Mouse (Mus musculus) urinary bladder, adult 2 months (tissue): ENCODE measurements around the gene Gm13697. TPM values are rescaled to one million over a fixed set of nuclear protein-coding genes. Genes with fewer than 3 reads are reported as not detected.
"Not testable (repeated sequence)": the region's sequence is repeated elsewhere in the genome, so short reads cannot be mapped to it uniquely, and the experiment has no call there.

ENCODE experiments used
- DNase-seq: peaks from one replicate; pipeline ENCODE4 v3.0.0; 2022; ENCODE audit warnings: low spot score
- polyA plus RNA-seq: library from polyadenylated mRNA; depleted of rRNA; stranded (reverse); fragments of >200 nt; gene quantifications from 2 replicates; pipeline ENCODE4 v1.2.3, GENCODE M21; 2012; rRNA removed

Gene Gm13697
- polyA plus RNA-seq = 0.03 TPM in 2 replicates

- not testable (repeated sequence) for DNase-seq
These were observed at the start of gene Gm13697 for GRCm38 (mm10) chr2:83984443-83984842. Gm13697 (plus strand) TSS chr2:83984743.

GRCm38 (mm10) chr2:83940931-83941361, 43.6 kb upstream of the Gm13697 start, which contains the start of gene Zswim2:
Zswim2 (minus strand) TSS chr2:83941228.
- DNase-seq = no peak

- DNase-seq = no peak
These were observed 43.2 kb upstream of the Gm13697 start for GRCm38 (mm10) chr2:83941378-83941777.

GRCm38 (mm10) chr2:83941792-83942191, 42.8 kb upstream of the Gm13697 start:
- DNase-seq = no peak

- not testable (repeated sequence) for DNase-seq
These were observed 29.1 kb upstream of the Gm13697 start, which contains the start of gene Gm13698 for GRCm38 (mm10) chr2:83955393-83955792. Gm13698 (plus strand) TSS chr2:83955693.

- not testable (repeated sequence) for DNase-seq
These were observed 23.3 kb upstream of the Gm13697 start, which contains the start of gene Gm13693 for GRCm38 (mm10) chr2:83961203-83961602. Gm13693 (plus strand) TSS chr2:83961503.

- not testable (repeated sequence) for DNase-seq
These were observed 17.5 kb upstream of the Gm13697 start, which contains the start of gene Gm13695 for GRCm38 (mm10) chr2:83967013-83967412. Gm13695 (plus strand) TSS chr2:83967313.

GRCm38 (mm10) chr2:83972823-83973222, 11.7 kb upstream of the Gm13697 start, which contains the start of gene Gm13696:
Gm13696 (plus strand) TSS chr2:83973123.
- not testable (repeated sequence) for DNase-seq

- DNase-seq = not testable (repeated sequence)
These were observed 5.9 kb upstream of the Gm13697 start, which contains the start of gene Gm13694 for GRCm38 (mm10) chr2:83978633-83979032. Gm13694 (plus strand) TSS chr2:83978933.

GRCm38 (mm10) chr2:83990253-83990652, 5.7 kb downstream of the Gm13697 start, which contains the start of gene Gm13691:
Gm13691 (plus strand) TSS chr2:83990553.
- not testable (repeated sequence) for DNase-seq

GRCm38 (mm10) chr2:83993639-83994255, 9.2 kb downstream of the Gm13697 start:
- not testable (repeated sequence) for DNase-seq

GRCm38 (mm10) chr2:83994526-83994925, 10.0 kb downstream of the Gm13697 start:
- not testable (repeated sequence) for DNase-seq

GRCm38 (mm10) chr2:84008913-84009312, 24.4 kb downstream of the Gm13697 start:
- DNase-seq = no peak

- no peak for DNase-seq
These were observed 25.3 kb downstream of the Gm13697 start for GRCm38 (mm10) chr2:84009818-84010217.

GRCm38 (mm10) chr2:84014572-84014971, 30.0 kb downstream of the Gm13697 start:
- DNase-seq = no peak

- DNase-seq = not testable (repeated sequence)
These were observed 31.7 kb downstream of the Gm13697 start for GRCm38 (mm10) chr2:84016291-84016690.

- DNase-seq = no peak
These were observed 33.8 kb downstream of the Gm13697 start for GRCm38 (mm10) chr2:84018330-84018729.

GRCm38 (mm10) chr2:84019519-84020305, 35.2 kb downstream of the Gm13697 start:
- DNase-seq = no peak

GRCm38 (mm10) chr2:84021930-84022329, 37.4 kb downstream of the Gm13697 start:
- DNase-seq = no peak

GRCm38 (mm10) chr2:84022905-84023304, 38.4 kb downstream of the Gm13697 start:
- DNase-seq = no peak

GRCm38 (mm10) chr2:84023319-84023718, 38.8 kb downstream of the Gm13697 start:
- no peak for DNase-seq

- DNase-seq = no peak
These were observed 40.7 kb downstream of the Gm13697 start for GRCm38 (mm10) chr2:84025217-84025616.
